Mouse (Mus musculus) hematopoietic stem cell, adult 5-6 weeks (primary cell): ENCODE data around the gene Tubgcp6. TPM values are rescaled to one million over a fixed set of nuclear protein-coding genes. Genes with fewer than 3 reads are reported as not detected.
A peak's percentile ranks its signal among the peaks of the same experiment; 100 is the strongest.

ENCODE experiments used
- ATAC-seq, 2 experiments: fragments of 125-278 bp in 1 of 2; replicated peaks in 1 of 2; 2 replicates each; pipeline ENCODE4 v1.8.0; 2016 to 2017; ENCODE audit warnings: inconsistent platforms in 2 of 2, mild to moderate bottlenecking in 2 of 2, moderate number of reproducible peaks in 2 of 2, low read depth in 1 of 2, moderate TSS enrichment in 1 of 2; ENCODE audit not compliant: low FRiP score in 2 of 2, poor library complexity in 2 of 2, severe bottlenecking in 2 of 2, insufficient read depth in 1 of 2, low TSS enrichment in 1 of 2
- total RNA-seq: library from RNA; stranded (forward); fragments of 172-1452, 232-1000 nt; gene quantifications from 2 replicates; pipeline ENCODE4 v1.2.3, GENCODE M21; 2017

Tubgcp6 gene
- total RNA-seq, 1 experiment from 2014 or later = 18.2 TPM

DNA sequence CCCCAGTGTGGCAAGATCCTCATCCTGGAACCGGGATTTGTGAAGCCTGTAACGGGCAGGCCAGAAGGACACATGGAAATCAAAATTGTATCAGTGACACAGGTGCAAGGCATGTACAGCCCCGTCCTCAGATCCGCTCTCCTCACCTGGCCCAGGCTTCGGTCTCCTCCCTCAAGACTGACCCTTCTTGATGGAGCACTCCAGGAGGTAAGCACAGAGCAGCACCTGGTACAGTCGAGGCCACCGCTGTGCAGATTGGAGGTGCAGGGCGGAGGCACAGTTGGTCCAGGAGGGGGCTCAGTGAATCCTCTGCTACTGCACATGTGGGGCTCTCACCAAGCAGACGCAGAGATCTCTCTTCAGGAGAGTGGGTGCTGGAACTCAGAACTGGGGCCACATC lies 2.4 kb upstream of the Tubgcp6 start:
- no peak for ATAC-seq

DNA sequence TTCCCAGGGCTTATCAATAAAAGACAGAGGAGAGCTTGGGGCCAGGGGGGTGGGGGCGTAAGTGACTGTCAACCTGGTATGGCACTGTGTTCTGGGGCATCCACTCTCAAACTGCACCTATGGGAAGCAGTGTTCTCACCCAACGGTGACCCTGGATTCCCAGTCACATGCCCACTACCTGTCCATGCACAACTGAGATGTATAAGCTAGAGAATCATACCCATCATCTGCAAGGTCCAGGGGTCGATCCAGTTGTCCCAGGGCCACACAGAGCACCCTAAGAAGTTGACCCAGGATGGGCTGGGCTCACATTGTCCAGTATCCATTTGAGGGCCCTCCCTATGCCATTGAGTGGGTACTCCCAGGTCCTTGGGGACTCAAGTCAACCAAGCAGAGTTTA lies 1.4 kb upstream of the Tubgcp6 start:
- no peak for ATAC-seq

DNA sequence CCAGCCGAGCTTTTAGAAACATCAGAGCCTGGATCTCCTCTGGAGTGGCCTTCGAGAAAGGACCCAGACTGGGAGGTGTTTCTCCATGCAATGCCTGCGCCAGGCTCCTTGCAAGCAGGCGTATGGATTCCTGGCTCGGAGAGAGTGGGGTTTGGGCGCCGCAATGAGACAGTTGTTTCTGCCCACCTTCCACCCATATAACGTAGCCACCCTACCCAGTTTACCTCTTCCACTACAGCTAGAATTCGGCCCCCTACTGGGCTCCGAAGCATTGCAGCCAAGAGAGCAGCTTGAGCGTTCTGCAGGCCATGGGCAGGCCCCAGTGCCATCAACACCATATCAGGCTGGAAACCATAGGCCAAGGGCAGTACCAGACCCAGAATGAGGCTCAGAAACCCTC lies 683 bp upstream of the Tubgcp6 start:
- ATAC-seq = no peak

DNA sequence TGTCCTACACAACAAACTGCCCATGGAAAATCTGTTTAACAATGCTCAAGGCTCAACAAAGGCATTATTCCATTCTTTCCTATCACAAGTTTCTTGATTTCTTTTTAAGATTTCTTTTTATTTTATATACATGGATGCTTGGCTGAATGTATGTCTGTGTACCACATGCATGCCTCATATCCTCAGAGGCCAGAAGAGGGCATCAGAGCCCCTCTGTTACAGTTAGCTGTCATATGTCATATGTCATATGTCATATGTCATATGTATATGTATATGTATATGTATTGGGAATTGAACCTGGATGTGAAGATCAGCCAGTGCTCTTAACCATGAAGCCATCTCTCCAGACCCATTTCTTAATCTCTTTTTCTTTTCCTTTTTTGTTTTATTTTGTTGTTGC lies 4.9 kb downstream of the Tubgcp6 start:
- ATAC-seq = no peak

DNA sequence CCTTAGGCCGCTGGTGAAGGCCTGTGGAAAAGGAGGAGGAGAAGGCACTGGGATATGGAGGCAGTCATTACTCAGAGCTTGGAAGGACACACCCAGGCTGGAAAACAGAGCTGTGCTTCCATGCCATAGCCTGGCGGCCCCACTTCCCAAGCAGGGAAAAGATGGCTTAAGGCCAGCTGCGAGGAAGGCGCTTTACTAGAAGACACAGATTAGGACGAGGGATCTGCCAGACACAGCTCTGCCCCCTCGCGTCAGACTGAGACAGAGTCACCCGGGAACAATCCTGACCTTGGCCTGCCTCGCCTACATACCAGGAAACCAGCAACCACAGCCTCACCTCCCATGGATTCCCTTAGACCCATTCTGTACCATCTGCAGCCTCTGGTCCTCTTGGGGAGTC lies 12.8 kb downstream of the Tubgcp6 start:
- ATAC-seq = no peak

DNA sequence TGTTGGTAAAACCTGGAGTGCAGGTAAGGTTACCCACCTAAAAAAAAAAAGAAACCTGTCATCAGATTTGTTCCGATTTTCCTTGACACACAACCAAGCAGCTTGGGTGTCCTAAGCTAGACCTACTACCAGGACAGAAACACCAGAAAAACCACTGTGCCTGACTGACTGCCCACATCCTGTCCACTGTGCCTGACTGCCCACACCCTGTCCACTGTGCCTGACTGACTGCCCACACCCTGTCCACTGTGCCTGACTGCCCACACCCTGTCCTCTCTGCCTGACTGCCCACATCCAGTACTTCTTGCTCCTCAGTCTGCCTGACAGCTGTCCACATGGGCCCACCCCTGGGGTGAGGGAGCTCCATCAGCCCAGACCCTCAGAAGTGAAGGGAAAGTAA lies 15.9 kb downstream of the Tubgcp6 start:
- ATAC-seq = no peak

DNA sequence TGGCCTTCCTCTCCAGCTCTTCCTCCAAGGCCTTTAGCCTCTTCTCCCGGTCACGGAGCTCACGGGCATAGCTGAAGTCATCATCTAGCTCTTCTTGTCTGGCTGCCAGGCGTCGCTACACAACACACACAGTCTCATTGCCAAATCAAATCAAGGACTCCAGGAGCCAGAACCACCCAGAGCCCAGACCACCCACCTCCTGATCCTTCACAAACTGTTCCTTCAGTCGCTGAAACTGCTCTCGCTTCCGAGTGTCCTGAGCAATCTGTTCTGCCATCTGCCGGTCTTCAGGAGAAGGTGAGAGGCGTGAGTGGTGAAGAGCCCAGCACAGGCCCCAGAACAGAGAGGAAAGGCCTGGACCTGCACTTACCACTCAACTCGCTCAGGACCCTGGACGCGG lies 16.8 kb downstream of the Tubgcp6 start:
- ATAC-seq = no peak

DNA sequence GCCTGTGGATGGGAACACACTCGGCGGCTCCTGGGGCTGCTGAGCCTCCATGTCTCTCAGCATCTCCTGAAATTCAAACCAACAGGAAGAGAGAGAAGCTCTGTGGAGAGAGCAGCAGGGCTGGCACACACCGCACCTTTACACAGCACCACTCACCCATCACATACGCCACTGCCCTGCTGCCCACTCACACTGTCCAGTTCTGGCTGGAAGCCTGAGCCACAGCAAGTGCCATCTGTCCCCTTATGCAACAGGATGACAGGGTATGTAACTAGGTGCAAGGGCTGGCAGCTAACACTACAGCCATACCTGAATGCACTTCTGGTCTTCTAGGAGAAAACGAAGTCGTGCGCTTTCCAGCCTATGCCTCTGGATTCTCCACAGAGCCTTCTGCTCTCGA lies 18.5 kb downstream of the Tubgcp6 start:
- ATAC-seq = no peak

DNA sequence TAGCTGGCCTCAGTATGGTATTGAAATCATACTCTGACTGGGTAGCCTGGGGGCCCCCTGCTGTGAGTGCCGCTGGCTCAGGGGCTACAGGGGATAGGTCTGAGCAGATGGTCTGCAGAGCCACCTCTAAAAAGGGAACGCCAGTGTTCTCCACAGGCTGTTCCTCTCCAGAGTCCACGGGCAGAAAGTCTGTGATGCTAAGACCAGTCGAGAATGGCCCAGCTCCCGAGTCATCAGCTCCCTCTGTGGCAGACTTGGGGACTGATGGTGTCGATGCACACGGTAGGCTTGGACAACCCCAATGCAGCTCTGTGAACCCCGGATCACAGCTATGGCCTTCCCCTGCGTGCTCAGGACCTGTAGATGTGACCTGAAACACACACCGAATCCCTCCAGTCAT lies 19.0 kb downstream of the Tubgcp6 start:
- no peak for ATAC-seq

DNA sequence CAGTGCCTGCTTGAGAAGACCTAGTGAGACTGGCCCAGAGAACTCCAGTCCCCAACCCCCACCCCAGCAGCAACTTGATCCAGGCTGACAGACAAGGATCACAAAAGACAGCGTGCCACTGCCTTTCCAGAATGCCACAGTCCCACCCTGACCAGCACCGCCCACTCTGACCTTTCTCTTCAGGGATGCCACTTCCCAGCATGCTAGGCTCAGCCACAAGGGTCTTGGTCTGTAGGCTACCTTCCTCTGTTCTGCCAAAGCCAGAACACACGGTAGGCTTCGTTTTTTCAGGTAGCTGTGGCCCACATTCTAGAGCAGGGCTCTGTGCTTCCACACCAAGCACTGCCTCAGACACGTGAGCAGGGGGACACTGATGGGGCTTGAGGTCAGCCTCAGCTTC lies 20.3 kb downstream of the Tubgcp6 start:
- ATAC-seq = no peak

DNA sequence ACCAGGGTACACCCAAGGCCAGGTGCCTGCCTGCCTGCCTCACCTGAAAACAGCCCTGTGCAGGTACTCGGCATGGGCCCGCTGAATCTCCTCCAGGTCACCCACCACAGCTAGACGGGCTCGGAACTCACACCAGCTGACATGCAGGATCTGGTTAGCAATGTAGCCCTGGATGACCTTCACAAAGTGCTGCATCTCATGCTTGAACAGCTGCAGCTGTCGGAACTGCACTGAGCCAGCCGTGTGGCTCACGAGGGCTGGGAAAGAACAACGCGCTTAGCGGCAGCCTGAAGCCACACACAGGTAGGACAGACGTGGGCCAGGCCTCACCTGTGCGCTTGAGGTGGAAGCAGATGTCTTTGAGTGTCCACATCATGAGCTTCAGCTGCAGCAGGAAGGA lies 22.1 kb downstream of the Tubgcp6 start:
- ATAC-seq = no peak

DNA sequence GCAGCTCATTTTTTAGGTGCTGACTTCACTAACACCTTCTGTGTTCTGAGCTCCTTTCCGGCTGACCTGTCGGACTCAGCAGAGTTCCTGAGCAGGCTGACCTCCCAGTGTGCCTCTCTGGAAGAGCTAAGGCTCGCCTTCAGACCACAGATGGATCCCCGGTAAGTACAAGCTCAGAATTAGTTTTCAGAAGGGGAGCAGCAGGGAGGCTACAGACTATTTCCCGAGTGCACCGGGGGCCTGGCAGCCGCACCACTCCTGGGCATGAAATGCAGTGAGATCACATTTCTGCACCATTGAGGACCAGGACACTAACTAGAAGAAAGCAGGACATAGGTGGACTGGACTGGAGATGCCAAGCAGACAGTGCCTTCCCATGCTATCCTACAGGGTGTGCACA lies 24.3 kb downstream of the Tubgcp6 start:
- ATAC-seq = no peak

DNA sequence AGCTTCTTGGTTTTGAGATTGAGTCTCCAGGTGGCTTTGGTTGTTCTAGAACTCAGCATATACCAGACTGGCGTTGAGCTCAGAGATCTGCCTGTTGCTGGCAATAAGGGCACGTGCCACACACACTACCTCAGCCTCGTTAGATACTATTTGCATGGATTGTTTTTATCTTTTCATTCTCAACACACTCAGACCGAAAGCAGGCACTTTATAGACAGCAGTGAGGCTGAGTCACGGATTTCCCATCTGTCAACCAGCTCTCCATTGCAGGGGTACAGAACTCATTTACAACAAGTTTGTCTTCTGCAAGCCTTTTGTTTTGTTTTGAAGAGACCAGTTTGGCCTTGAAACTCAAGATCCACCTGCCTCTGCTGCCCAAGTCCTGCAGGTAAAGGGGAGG lies 25.5 kb downstream of the Tubgcp6 start:
- no peak for ATAC-seq

DNA sequence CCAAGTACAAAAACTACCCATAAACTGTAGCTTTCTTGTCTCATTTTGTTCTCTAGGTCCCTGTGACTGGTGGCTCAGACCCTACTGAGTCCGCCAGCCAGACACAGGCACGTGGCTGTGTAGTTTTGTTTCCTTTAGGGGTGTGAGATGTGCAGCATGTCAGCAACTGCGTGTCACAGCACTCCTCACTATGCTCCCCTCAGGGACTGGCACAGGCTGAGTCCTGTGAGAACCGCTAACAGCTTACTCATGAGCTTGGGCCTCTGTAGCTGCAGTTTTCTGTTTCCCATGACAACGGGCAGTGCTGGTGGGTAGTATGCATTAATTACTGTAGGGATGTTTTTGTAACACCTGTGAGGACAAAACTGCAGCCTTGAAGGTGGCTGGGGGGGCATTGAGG lies 30.7 kb downstream of the Tubgcp6 start:
- no peak for ATAC-seq

DNA sequence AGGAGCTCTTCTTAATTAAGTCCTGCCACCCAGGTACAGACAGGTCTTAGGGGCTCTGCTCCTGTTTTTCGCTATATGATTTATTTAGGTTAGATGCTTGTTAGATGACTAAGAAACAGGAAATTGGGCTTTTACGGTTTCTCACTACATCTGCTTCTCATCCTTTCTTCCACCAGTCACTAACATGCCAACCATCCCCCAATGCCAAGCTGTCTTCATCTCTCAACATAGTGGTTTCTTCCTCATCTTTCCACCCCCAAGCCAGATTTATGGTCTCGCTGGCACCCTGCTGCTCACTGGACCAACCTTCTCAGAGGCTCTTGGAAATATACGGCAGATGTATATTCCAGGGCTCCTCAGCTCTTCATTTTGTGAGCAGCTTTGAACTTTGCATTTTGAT lies 32.2 kb downstream of the Tubgcp6 start:
- ATAC-seq = no peak

DNA sequence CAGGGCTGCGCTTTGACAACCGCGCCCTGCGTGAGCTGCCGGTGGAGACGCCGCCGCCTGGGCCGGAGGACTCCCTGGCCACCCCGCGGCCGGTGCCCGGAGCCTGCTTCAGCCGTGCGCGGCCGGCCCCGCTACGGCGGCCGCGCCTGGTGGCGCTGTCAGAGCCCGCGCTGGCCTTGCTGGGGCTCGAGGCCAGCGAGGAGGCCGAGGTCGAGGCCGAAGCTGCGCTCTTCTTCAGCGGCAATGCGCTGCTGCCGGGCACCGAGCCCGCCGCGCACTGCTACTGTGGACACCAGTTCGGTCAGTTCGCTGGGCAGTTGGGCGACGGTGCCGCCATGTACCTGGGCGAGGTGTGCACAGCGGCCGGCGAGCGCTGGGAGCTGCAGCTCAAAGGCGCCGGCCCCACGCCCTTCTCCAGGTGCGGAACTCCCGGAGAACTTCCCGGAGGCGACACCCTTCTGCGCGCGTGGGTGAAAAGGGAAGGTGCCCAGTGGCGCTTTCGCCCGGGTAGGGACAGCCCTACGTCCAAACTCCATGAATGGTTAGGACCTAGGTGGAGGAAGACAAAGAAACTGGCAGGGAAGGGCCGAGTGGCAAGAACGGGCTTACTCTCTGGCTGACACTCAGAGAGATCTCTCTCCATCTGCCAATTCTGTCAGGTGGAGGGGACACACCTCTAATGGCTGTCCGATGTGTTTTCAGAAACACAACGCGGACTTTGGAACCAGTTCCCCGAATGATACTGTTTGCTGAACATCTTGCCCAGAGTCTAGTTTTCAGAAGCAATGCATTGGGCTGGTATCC lies 33.5 kb downstream of the Tubgcp6 start:
- peak in 1 of 2 experiments; percentile 16; a peak in 1 of 4 replicates for ATAC-seq

DNA sequence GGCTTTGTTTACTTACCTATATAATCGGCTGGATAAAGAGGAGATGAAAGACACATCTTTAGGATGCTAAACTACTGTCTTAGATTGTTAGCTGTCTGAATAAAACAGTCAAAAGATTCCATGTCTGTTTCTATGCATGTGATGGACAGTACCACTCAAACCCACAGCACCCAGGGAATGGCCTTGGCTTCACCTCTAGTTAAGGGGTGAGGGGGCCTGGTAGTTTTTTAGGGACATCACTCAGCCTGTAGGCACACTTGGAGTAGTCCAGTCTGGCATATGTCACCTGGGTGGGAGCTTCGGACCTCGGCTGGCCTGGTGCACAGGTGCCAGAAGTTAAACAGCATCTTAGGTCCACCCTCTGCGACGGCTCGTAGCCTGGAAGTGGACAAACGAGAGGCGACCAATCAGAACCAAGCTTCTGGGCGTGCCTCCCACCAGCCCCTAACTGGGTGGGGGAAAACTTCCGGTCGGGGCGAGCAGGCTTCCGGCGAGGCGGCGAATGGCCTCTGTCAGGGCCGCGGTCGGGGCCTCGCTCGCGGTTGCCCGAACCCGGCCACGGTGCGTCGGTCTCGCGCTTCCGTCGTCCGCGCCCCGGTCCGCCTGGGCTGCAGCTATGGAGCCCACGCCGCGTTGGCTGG lies 34.2 kb downstream of the Tubgcp6 start, which contains the start of gene Selenoo:
Gene Selenoo (plus strand): TSS at position 478 of the 641 bp plus-strand sequence.
- ATAC-seq = peak; percentile 89 to 94

DNA sequence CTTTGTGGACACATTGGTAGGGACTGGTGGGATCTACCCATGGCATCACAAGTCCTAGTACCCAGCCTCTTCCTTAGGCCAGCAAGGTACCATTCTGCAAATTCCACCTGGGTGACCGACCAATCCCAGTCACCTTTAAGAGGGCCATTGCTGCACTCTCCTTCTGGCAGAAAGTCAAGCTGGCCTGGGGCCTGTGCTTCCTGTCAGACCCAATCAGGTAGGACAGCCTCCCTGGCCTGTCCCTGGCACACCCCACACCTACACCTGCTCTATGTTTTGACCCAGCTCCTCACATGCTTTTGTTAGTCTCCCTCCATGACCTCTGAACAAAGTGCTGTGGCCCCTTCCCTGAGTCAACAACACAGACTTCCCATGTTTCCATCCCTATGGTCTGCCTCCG lies 38.1 kb downstream of the Tubgcp6 start:
- no peak for ATAC-seq

DNA sequence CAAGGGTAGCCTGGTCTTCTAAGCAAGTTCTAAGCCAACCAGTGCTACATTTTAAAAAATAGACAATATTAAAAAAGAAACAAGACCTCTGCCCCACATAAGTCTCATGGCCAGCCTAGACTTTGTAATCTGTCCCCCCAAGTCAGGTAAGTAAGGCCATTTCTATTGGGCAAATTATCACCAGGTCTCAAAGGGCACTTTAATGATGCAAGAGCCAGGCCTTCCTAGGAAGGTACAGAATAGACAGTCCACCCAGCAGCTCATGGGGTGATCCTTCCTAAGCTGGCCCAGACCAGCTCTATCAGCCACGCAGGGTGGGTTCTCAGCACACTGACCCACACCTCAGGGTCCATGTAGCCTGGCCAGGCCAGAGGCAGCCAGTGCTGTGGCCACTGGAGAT lies 39.0 kb downstream of the Tubgcp6 start:
- ATAC-seq = no peak
